Mouse (Mus musculus) myocyte (in vitro differentiated cells): ENCODE measurements around the gene Camta1. TPM values are rescaled to one million over a fixed set of nuclear protein-coding genes. Genes with fewer than 3 reads are reported as not detected.

Experiments
- H3K27me3 ChIP-seq: one replicate; pipeline ENCODE4 v1.6.1; 2011; ENCODE audit not compliant: control insufficient read depth, insufficient read depth, insufficient read length
- H3K36me3 ChIP-seq: one replicate; pipeline ENCODE4 v1.6.1; 2011; ENCODE audit not compliant: control insufficient read depth, insufficient read depth
- H3K4me2 ChIP-seq: one replicate; pipeline ENCODE4 v1.6.1; 2011; ENCODE audit warnings: low read depth, control low read depth
- H3K4me3 ChIP-seq: one replicate; pipeline ENCODE4 v1.5.1; 2011; ENCODE audit warnings: mild to moderate bottlenecking, control low read depth, moderate library complexity
- H3K79me2 ChIP-seq: one replicate; pipeline ENCODE4 v1.6.1; 2011; ENCODE audit not compliant: control insufficient read depth, insufficient read depth
- H3ac ChIP-seq: one replicate; pipeline ENCODE4 v1.6.1; 2011; ENCODE audit not compliant: control insufficient read depth, insufficient read length
- CEBPB ChIP-seq: IDR thresholded peaks from 2 replicates; pipeline ENCODE4 v1.6.1; 2011; ENCODE audit warnings: mild to moderate bottlenecking, moderate library complexity; ENCODE audit not compliant: poor library complexity, insufficient read depth, severe bottlenecking
- E2F4 ChIP-seq: IDR thresholded peaks from one replicate; pipeline ENCODE4 v1.6.1; 2011; ENCODE audit warnings: mild to moderate bottlenecking, control low read depth, moderate library complexity; ENCODE audit not compliant: insufficient read depth
- MAX ChIP-seq: IDR thresholded peaks from one replicate; pipeline ENCODE4 v1.6.1; 2011; ENCODE audit warnings: low read depth, mild to moderate bottlenecking, control low read depth
- MYOD1 ChIP-seq, 3 experiments: IDR thresholded peaks; one replicate each; pipeline ENCODE4 v1.6.1; 2011; ENCODE audit warnings: control low read depth in 2 of 3, low read depth in 2 of 3, mild to moderate bottlenecking in 2 of 3, moderate library complexity in 1 of 3; ENCODE audit not compliant: insufficient read length in 2 of 3, control insufficient read depth in 1 of 3
- MYOG ChIP-seq, 3 experiments: IDR thresholded peaks; one replicate each; pipeline ENCODE4 v1.6.1; 2011; ENCODE audit warnings: control low read depth in 2 of 3, low read depth in 2 of 3, mild to moderate bottlenecking in 2 of 3; ENCODE audit not compliant: insufficient read length in 2 of 3, control insufficient read depth in 1 of 3, insufficient read depth in 1 of 3
- POLR2A ChIP-seq: IDR thresholded peaks from one replicate; pipeline ENCODE4 v1.6.1; 2011; ENCODE audit warnings: low read depth, mild to moderate bottlenecking, control low read depth, moderate library complexity; ENCODE audit not compliant: insufficient read length
- POLR2AphosphoS2 ChIP-seq: IDR thresholded peaks from one replicate; pipeline ENCODE4 v1.6.1; 2011; ENCODE audit warnings: low read depth, control low read depth; ENCODE audit not compliant: insufficient read length
- REST ChIP-seq: IDR thresholded peaks from one replicate; pipeline ENCODE4 v1.6.1; 2011; ENCODE audit warnings: mild to moderate bottlenecking, control low read depth, moderate library complexity; ENCODE audit not compliant: insufficient read depth, insufficient read length
- SRF ChIP-seq: IDR thresholded peaks from one replicate; pipeline ENCODE4 v1.6.1; 2011; ENCODE audit warnings: low read depth; ENCODE audit not compliant: control insufficient read depth, insufficient read length
- TCF12 ChIP-seq: IDR thresholded peaks from one replicate; pipeline ENCODE4 v1.6.1; 2011; ENCODE audit warnings: mild to moderate bottlenecking, control low read depth; ENCODE audit not compliant: poor library complexity, insufficient read depth, severe bottlenecking
- TCF3 ChIP-seq: IDR thresholded peaks from one replicate; pipeline ENCODE4 v1.6.1; 2011; ENCODE audit warnings: low read depth, control low read depth; ENCODE audit not compliant: insufficient read length
- USF1 ChIP-seq: IDR thresholded peaks from one replicate; pipeline ENCODE4 v1.6.1; 2011; ENCODE audit warnings: low read depth, mild to moderate bottlenecking, control low read depth, moderate library complexity
- polyA plus RNA-seq: library from polyadenylated mRNA; unstranded; fragments of >200 nt; fragmentation: generic; extraction: Trizol; gene quantifications from one replicate; pipeline ENCODE4 v1.2.1, GENCODE M21; 2012; ENCODE audit warnings: missing spikeins

Gene Camta1
- polyA plus RNA-seq, 1 experiment: 40.6 TPM

DNA sequence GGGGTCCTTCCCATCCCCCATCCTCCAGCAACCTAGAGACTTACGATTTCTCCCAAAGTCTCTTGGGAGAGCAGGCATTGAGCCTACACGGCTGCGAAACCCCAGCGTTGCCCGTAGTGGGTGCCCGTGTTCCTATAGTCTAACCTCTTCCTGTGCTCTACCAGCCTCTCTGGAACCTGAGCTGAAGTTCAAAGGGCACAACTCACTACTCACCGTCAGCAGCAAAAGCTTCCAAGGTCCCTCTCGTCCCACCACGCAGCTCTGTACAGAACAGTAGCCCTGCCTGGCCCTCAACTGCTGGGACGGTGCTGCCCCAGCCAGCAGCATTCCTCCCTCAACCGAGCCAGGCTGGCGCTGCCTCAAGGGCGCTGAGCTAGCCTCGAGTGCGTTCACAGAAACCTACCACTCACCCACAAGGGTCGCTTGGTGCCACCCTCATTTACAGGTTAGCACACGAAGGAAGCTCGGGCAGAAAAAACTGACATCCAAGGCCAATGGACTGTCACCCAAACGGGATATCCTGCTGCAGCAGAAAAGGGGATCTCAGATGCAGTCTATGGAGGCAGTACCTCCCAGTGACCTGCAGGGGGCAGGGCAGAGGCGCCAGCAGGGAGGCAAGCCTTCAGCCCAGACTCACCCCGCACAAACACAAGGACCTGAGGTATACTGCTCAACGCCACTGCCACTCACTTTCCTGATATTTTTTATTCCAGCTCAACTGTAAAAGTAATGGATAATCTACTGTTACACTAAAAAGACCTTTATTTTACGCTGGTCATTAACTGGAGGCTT is 526.5 kb downstream of the Camta1 start:
- Histone ChIP-seq H3K27me3 (no peaks in the 10 kb centered on the region), H3K79me2 (no peaks in the 10 kb centered on the region), H3K4me2 (no peak overlapping the region), H3ac (no peak overlapping the region), H3K4me3 (no peak overlapping the region), H3K36me3 (no peaks in the 10 kb centered on the region)
- TF ChIP-seq SRF (no peak), POLR2A (no peak), POLR2AphosphoS2 (no peak), E2F4 (no peak), MAX (no peak), CEBPB (no peak), REST (no peak), MYOD1 (IDR thresholded peaks at IDR 0.05; ENCODE audit: control insufficient read depth in 1 of 3, insufficient read length in 2 of 3, low read depth in 2 of 3) (no peak), TCF12 (no peak), TCF3 (no peak), USF1 (no peak), MYOG (IDR thresholded peaks at IDR 0.05; ENCODE audit: control insufficient read depth in 1 of 3, insufficient read depth in 1 of 3, insufficient read length in 2 of 3, low read depth in 2 of 3) (no peak)

GRCm38 (mm10) chr4:151332074-151332849 is 529.4 kb downstream of the Camta1 start:
- no peak for TF ChIP-seq POLR2AphosphoS2
- no peak for TF ChIP-seq E2F4
- no peak for TF ChIP-seq POLR2A
- TF ChIP-seq TCF3: no peak
- TF ChIP-seq TCF12: no peak
- no peak for TF ChIP-seq MYOD1 (IDR thresholded peaks at IDR 0.05; ENCODE audit: control insufficient read depth in 1 of 3, insufficient read length in 2 of 3, low read depth in 2 of 3)
- TF ChIP-seq CEBPB: no peak
- TF ChIP-seq SRF: no peak
- no peak for TF ChIP-seq MYOG (IDR thresholded peaks at IDR 0.05; ENCODE audit: control insufficient read depth in 1 of 3, insufficient read depth in 1 of 3, insufficient read length in 2 of 3, low read depth in 2 of 3)
- TF ChIP-seq USF1: no peak
- TF ChIP-seq REST: no peak
- no peak for TF ChIP-seq MAX
- H3K4me2 ChIP-seq: no peak overlapping the region
- H3K36me3 ChIP-seq: no peaks in the 10 kb centered on the region
- H3K4me3 ChIP-seq: no peak overlapping the region
- H3K79me2 ChIP-seq: no peaks in the 10 kb centered on the region
- H3K27me3 ChIP-seq: peaks cover 7% of the 10 kb centered on the region
- H3ac ChIP-seq: no peak overlapping the region

- no peak for TF ChIP-seq E2F4
- no peak for TF ChIP-seq MYOD1 (IDR thresholded peaks at IDR 0.05; ENCODE audit: control insufficient read depth in 1 of 3, insufficient read length in 2 of 3, low read depth in 2 of 3)
- TF ChIP-seq POLR2A: no peak
- no peak for TF ChIP-seq CEBPB
- TF ChIP-seq TCF3: no peak
- TF ChIP-seq REST: no peak
- no peak for TF ChIP-seq MYOG (IDR thresholded peaks at IDR 0.05; ENCODE audit: control insufficient read depth in 1 of 3, insufficient read depth in 1 of 3, insufficient read length in 2 of 3, low read depth in 2 of 3)
- TF ChIP-seq MAX: no peak
- TF ChIP-seq POLR2AphosphoS2: no peak
- no peak for TF ChIP-seq TCF12
- no peak for TF ChIP-seq USF1
- TF ChIP-seq SRF: no peak
- peaks cover 8% of the 10 kb centered on the region for H3K27me3 ChIP-seq
- H3K79me2 ChIP-seq: no peaks in the 10 kb centered on the region
- no peak overlapping the region for H3K4me3 ChIP-seq
- H3K4me2 ChIP-seq: no peak overlapping the region
- no peaks in the 10 kb centered on the region for H3K36me3 ChIP-seq
- H3ac ChIP-seq: no peak overlapping the region
These were observed 530.7 kb downstream of the Camta1 start for GRCm38 (mm10) chr4:151330983-151331382.

DNA sequence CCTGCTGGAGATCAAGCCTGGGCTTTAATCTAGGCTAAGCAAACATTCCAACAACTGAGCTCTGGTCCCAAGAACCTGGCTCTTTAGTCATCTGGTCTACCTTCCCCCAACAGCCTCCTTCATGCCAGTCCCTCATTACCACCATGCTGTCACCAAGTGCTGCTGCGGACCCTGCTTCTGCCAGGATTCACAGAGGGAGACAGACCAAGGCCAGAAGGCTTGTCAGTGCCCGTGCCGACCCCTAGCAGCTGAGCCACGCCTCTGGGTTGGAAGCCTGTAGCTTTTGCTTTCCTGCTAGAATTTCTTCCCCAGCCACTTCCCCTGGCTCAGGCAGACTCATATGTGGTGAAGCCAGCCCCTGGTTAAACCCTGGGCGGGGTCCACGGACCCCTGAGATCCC is 533.6 kb downstream of the Camta1 start:
- H3K79me2 ChIP-seq: no peaks in the 10 kb centered on the region
- no peaks in the 10 kb centered on the region for H3K36me3 ChIP-seq
- no peak overlapping the region for H3ac ChIP-seq
- H3K4me2 ChIP-seq: no peak overlapping the region
- no peak overlapping the region for H3K4me3 ChIP-seq
- peaks cover 12% of the 10 kb centered on the region for H3K27me3 ChIP-seq
- no peak for TF ChIP-seq E2F4
- TF ChIP-seq CEBPB: no peak
- TF ChIP-seq USF1: no peak
- no peak for TF ChIP-seq SRF
- no peak for TF ChIP-seq REST
- no peak for TF ChIP-seq POLR2AphosphoS2
- TF ChIP-seq MAX: no peak
- no peak for TF ChIP-seq MYOD1 (IDR thresholded peaks at IDR 0.05; ENCODE audit: control insufficient read depth in 1 of 3, insufficient read length in 2 of 3, low read depth in 2 of 3)
- no peak for TF ChIP-seq MYOG (IDR thresholded peaks at IDR 0.05; ENCODE audit: control insufficient read depth in 1 of 3, insufficient read depth in 1 of 3, insufficient read length in 2 of 3, low read depth in 2 of 3)
- TF ChIP-seq TCF12: no peak
